Mouse (Mus musculus) mesoderm, embryonic 11.5 days (tissue): Measurements from ENCODE around the gene Tgfbi.

Source experiments
- DNase-seq: peaks from one replicate; pipeline ENCODE4 v3.0.0-alpha.2; 2012; ENCODE audit warnings: low read depth, low spot score

The Tgfbi gene

DNA sequence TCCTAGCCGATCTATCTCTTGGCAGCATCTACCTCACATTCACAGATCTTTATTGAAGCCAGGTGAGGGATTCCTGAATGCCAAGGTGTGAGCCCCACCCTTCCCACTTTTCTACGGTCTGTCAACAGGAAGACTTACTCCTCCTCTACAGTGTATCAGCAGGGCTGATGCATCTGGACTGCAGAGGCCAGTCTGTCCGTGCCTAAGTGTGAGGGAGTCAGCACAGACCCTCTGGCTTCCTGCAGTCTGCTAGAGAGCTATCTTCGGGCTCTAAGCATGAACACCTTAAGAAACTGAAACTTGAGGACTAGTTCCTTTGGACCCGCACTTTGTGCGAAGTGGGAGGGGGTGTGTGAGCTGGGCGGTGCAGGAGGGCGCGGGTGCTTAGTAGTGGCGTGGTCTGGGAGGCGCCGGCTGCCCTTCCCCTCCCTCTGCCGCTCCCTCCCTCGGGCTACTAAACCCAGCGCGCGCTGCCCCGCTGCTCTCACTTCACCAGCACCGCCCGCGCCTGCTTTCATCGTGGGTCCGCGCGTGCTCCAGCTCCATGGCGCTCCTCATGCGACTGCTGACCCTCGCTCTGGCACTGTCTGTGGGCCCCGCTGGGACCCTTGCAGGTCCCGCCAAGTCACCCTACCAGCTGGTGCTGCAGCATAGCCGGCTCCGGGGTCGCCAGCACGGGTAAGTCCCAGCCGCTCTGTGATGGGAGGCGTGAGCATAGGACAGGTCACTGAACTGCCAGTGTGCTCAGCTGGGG is at the start of gene Tgfbi:
Gene Tgfbi, plus strand, starts transcription at position 421 of the 754 bp plus-strand sequence.
- DNase-seq: peak; percentile 52

DNA sequence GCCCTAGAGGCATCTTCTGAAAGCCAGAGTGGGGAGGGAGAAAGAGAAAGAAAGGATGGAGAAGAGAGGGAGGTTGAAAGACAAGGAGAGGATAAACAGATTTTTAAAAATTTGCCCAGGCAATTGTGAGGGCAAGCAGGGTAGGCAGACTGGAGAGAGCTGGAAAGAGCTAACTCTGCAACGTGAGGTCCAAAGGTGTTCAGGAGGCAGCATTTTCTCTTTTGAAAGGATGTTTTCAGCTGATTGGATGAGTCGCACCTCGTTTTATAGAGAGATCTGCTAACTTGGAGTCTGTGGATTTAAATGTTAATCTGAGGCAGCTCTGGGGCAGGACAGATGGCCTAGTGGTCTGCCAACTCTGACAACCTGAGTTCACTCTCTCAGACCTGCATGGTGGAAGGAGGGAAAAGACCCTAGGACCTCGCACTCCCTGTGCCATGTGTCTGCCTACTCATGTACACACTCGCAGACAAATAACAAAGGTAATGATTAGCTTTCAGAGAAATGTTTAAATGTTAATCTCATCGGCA is 49.4 kb upstream of the Tgfbi start:
- DNase-seq: no peak

DNA sequence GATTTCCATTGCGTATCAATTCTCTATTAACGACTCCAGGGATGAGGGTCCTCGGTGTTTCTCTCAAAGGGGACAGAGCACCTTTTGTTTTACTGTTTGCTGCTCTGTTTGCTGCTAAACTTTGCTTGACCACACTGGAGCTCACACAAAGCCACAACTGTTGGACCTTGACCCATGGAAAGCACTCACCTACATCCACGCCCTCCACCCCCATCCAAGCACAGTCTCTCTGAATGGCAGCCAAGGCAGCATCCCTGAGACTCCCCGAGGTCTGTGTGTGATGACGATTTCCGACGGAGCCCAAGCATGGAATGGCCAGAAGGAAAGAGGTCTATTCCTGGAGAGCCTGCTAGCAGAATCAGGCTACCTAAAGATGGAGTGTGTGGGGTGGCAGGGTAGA is 48.2 kb upstream of the Tgfbi start:
- no peak for DNase-seq

DNA sequence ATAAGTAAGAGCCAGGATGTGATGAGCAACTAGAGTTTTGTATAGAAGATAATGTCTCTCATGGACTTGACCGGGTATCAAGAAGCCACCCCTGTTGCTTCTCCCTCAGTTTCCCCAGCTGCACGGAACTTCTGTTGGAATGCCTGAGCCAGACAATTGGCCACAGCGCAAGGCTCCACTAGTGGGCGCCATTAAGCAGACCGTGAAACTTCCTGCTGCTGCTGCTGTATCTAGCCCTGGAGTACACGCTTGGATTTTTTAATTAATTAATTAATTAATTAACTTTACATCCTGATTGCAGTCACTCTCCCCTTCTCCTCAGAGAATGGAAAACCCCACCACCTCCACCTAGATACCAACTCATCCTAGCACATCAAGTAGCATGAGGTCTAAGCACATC is 46.2 kb upstream of the Tgfbi start:
- DNase-seq: peak; percentile 37

DNA sequence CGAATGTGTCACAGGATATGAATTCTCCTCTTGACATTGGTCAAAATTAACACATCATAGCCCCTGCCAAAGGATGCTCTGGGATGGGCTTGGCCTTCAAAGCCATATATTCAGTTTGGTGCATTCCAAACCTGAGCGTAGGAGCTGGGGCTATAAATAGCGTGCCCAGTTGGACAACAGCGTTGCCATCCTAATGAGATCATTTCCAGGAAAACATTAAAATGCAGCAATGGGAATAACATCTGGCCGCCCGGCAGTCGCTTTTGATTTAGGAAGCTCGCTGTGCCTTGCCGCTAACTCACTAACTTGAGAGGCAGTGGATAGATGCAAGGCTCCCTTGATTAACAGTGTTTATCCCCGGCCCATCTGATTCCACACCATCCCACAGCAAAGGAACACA is 43.0 kb upstream of the Tgfbi start:
- DNase-seq: peak; percentile 66

DNA sequence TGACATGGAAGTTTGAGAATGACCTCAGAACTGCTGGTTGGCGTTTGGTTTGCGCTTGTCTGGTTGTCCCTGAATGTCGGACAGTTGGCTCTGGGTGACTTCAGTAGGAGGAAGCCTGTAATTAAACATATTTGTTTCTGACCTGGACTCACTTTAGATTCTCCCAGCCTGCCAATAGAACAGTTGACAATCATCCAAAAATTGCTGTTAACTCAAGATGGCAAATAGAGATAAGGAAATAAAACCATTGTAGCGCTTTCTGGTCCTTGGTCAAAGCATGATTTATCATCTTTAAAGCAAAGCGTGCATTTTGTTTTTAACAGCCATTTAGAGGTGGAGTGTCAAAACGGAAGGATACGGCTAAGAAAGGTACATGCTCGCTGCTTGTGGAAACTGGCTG is 37.7 kb upstream of the Tgfbi start:
- no peak for DNase-seq

DNA sequence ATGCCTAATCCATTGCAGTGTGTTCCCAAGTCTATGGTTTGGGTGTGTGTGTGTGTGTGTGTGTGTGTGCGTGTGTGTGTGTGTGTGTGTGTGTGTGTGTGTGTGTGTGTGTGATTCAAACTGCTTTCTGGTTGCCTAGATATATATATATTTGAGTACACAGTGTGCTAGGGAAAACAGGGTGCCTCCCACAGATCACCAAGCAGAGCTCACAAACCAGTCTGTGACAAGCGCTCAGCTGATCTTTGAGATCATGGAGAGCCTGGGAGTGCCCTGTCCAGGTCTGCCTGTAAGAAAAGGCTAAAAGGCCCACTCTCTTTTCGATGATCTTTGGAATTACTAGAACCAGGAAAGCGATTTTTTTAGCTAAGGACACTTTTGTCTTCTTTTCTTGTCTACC is 34.2 kb upstream of the Tgfbi start:
- no peak for DNase-seq

DNA sequence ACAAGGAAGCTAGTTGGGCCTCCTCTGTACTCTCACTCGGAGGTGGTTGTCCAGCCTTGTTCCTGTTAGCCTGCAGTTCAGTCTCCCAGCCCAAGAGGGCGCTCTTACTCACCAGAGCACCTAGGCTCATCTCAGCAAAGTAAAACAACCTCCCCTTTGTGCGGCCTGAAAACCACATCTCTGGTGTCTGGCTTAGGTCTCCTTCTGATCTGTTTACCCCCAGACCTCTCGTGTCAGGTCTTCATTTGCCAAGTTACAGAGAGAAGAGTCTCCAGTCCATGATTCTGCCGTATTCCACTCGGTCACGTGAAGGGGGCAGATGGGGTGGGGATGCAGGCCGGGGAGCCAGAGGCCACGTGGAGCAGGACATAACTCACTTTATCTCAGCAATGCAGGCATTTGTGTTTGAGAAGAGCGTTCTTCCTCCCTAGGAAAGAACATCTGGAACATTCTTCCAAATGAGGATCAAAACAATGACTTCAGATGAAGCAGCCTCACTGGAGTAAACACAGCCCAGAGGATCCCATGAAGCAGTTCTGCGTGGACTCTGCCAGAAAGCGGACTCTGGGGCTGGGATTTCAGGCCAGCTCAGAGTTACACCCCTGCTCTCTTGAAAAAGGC is 33.5 kb upstream of the Tgfbi start:
- peak; percentile 86 for DNase-seq

DNA sequence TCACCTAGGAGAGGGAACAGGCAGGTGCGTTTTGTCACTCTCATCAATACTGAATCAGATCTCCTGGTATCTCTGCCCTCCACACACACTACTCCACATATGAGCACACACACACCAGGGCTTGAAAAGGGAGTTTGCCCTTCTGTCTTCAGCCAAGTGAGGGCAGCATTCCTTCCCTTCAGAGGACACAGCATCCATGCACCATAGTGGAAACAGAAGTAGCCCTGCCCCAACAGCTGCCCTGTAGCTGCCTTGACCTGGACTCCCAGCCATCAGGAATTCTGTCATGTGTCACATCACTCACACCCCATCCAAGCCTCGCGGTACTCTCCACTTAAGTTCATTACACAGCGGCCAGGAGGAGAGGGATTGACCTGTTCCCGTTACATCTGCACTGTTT is 31.2 kb upstream of the Tgfbi start:
- DNase-seq: no peak

DNA sequence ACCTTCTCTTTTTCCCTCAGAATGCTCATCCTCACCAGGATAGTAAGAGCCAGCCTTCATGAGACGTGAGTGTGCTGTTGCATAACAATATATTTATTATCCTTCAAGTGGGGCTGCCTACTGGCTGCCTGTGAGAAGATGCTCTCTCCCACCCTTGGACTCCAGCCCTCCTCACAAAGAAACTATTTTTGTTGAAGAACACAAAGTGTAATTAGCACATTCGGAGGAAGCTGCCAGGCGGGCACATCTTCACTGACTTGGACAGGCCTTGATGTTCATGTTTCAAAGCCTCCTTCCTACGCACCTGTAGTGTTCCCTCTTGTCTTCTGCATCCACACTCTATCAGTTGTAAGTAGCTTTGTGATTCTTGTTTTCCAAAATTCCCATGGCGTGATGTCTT is 28.9 kb upstream of the Tgfbi start:
- no peak for DNase-seq

DNA sequence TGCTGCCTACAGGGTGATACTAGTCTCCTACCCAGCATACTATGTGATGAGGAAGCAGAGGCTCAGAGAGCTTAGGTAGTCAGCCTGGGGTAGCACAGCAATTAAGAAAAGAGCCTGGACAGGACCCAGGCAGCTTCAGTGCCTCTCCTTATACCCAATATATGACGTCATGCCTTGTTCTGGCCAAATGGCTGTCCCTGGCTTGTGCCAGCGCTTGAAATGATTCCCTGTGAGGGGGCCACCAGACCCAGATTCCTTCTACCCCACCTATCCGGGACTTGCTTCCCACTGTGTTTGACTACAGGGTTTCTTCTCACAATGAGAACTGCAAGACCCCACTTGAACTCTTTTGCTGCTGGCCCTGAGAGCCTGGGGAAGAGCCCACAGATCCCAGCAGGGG is 27.8 kb upstream of the Tgfbi start:
- no peak for DNase-seq

DNA sequence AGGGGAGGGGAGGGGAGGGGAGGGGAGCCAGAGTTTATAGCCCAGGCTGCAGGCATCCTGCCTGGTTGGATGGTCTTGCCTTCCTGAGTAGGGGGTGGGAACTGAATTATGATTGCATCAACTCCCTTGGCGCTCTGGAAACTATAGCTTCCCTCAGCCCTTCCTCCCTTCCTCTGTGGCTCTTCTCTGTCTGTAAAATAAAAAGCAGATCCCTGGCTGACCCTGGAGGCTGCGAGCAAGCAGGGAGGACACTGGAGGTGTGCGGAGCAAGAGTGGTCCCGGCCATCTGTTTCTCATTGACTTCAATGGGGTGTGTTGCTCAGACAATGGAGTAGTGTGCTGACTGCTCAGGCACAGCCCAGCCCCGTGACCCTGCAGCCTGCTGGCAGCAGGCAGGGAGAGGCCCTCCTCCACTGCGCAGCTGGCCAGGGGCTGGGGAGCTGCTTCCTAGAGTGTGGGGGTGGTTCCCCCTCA is 27.3 kb upstream of the Tgfbi start:
- DNase-seq: peak; percentile 97

DNA sequence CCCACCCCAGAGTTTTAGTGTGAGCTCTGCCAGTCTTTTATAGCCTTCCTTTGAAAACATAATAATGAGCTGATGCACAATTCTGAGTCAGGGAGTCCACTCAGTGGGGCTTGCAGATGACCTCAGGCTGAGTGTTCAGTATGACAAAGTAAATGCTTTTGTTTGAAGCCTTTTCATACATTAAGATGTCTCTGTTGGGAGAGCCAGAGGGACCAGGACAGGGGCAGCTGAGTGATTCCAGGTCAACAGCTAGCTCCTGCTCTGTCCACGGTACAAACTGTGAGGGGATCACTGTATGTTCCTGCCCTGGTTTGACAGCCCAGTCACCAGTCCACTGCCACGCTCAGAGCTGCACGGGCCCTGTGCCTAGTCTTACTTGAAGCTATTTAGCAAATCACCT is 26.6 kb upstream of the Tgfbi start:
- DNase-seq: peak; percentile 77

DNA sequence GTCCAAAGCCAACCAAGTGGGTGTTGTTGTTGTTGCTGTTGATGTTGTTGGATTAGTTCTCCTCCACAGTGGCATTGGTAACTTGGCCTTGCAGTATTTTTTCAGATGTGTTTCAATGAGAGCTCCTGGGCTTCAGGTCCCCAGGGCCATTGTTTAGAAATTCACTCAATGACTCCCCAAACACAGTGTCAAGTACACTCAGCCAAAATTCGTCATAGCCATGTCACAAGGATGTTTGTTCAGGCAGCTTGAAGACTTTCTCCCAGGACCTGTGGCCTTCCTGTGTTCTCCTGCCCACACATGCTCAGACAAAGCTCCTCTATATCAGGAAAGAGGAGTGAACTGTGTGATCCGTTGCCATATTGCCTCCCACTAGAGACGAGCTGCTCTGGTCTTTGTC is 23.3 kb upstream of the Tgfbi start:
- DNase-seq: no peak

DNA sequence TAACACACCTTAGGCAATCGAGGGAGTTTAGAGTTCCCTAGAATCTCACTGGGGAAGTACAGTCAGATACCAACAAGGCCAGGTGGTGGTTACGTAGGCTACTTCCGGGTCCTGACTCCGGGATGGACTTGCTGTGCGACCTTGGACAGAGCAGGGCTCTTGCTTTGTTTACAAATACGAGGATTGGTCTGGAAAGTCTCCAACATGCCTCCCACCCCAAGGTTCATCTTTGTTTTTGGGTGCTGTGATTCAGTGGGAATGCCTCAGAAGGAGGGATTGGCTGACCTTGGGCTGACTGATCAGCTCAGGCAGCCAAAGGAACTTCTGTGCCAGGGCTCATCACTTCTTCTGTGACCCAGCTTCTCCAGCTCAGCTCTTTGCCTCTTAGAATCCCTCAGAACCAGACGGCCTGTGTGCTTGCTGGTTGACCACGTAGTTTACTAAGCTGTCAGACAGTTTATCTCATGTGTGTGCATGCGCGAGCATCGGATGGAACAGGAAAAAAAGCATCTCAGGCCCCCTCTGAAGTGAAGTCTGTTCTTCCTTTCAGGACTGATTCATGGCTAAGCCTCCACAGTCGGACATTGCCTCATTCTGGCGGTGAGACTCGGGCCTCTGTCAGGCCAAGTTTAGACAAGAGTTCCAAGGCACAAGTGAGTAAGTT is 20.7 kb upstream of the Tgfbi start:
- DNase-seq: no peak

DNA sequence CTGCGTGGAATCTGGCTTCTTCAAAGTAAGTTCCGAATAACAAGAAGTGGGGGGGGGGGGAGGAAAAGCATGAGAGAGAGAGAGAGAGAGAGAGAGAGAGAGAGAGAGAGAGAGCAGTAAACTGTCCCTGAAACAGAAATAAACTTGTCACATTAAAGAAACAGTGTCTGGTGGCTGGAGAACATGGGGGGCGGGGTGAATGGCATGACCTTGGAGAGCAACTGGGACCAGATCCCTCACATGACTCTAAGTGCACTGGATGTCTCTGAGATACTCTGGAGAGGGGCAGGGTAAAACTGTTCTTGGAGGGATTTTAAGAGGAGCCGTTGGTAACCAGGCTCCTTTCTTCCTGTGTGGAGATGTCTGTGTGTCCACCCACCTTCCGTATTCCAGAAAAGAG is 19.1 kb upstream of the Tgfbi start:
- DNase-seq: no peak

DNA sequence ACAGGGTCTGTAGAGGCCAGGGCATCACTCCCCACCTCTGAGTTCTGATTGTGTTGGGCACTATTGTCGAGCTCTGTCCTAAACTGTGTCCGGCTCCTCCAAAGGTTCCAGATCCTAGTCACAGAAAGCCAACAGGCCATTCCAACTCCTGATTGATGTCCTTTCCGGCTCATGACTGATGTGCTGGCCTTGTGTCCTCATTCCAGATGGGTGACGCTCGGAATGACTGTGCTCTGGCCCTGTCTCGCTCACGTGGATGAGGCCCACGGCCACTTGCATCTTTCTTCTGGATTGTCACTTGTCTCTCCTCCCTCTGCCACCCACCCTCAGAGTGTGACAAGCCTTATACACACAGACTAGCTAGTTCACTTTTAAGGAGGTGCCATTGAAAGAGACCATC is 18.1 kb upstream of the Tgfbi start:
- DNase-seq: no peak

DNA sequence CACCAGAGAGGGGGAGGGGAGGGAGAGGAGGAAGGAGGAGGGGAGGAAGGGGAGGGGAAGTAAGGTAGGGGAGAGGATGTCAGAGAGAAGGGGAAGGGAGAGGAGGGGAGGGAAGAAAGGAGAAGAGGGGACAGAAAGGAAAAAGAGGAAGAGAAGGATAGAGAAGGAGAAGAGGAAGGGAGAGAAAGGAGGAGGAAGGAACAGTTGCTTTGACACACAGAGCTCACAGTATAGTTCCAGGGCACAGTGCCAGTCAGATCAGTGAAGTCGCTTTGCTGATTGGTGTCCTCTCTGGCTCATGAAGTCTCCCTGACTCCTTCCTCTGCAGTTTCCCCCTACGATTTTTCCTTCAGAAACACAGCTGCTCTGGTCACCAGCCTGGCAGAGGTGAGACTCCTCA is 17.4 kb upstream of the Tgfbi start:
- DNase-seq: no peak

DNA sequence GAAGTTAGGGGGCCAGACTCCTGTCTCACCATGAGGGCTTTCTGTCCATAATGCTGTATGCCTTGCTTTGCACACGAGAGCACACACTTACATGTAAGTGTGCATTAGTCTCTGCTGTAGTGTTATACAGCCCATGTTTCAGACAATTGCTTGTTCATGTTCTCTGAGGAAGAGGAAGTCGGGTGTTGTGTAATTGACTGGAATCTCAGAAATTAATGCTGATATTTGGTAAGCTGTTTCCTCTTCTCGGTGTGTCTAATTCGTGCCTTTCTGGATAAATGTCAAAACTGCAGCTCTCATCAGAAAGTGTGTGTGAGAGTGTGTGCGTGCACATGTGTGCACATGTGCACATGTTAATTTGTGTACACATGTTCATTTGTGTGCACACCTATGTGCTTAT is 16.1 kb upstream of the Tgfbi start:
- DNase-seq: no peak

DNA sequence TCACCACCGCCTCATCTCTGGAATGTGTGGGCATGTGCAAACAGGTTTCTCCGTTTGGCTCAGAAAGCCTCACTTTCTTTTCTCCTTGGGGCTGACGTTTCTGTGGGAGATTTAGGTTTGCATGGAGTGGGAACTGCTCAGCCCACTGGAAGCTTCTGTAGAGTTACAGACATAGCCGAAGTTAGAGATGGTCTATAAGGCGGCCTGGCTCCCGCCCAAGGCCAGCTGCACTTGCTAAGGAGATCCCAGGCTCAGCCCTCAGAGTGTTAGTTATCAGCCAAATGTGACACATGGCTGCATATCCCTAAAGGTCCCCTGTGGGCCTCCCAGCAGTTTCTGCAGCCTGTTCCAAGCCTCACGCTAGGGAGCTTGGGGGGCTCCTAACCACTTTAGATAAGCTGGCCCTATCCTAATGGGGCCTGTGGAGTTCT is 15.3 kb upstream of the Tgfbi start:
- no peak for DNase-seq

DNA sequence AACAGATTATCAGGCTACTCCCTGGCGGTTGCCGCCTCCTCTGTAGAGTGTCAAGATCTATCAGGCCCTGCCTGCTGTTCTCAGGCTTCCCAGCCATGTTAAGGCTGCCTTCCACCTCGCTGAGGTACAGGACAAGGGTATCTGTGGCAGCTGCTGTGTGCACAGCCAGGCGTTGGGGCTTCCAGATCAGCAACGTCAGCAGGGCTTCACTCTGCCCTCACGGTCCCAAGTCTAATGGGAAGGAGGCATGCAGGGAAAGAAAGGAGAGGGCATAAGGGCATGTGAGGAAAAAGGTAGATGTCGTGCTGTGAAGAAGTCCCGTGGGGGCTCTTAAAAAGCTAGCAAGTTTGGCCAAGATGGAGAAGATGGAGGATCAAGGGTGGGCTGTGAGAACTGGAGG is 14.1 kb upstream of the Tgfbi start:
- DNase-seq: no peak

DNA sequence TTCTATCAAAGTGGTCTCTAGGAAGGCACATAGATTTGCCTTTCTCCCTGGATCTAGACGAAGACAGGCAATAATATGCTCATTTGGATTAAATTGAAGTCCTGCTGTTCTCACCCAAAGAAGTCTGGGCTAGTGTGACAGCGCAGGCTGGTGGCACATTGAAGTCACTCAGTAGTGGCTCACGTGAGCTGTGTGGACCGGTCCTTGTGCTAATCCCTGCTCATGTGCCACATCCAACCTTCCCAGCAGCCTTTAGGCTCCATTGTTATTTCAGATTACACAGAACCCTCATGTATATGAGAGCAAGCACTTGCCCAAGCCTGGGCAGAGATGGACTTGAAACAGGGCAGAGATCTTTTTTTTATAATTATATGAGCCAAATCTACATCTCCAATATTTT is 12.0 kb upstream of the Tgfbi start:
- DNase-seq: no peak
